Mouse (Mus musculus): ENCODE measurements around the gene Pidd1. TPM values are rescaled to one million over a fixed set of nuclear protein-coding genes. Genes with fewer than 3 reads are reported as not detected.

Gene Pidd1
- polyA plus RNA-seq, 1 experiment from 2014 or later, result 15.0 TPM

GRCm38 (mm10) chr7:141470637-141470944 lies 26.8 kb upstream of the Pidd1 start:
- Histone ChIP-seq H3K4me2 (replicated peaks) (no peak overlapping the region), H3K9me3 (no peaks in the 10 kb centered on the region), H3K4me3 (no peak overlapping the region), H3K9ac (no peak overlapping the region), H3K36me3 (peaks cover 36% of the 10 kb centered on the region), H3K4me1 (peaks cover 37% of the 10 kb centered on the region), H3K27me3 (peaks cover 6% of the 10 kb centered on the region), H3K27ac (no peak overlapping the region)
- WGBS, result 98% methylated on average over 10 of the region's 10 CpGs
- no peak for ATAC-seq (ENCODE audit: insufficient number of reproducible peaks, insufficient read depth, low FRiP score, low TSS enrichment)

DNA sequence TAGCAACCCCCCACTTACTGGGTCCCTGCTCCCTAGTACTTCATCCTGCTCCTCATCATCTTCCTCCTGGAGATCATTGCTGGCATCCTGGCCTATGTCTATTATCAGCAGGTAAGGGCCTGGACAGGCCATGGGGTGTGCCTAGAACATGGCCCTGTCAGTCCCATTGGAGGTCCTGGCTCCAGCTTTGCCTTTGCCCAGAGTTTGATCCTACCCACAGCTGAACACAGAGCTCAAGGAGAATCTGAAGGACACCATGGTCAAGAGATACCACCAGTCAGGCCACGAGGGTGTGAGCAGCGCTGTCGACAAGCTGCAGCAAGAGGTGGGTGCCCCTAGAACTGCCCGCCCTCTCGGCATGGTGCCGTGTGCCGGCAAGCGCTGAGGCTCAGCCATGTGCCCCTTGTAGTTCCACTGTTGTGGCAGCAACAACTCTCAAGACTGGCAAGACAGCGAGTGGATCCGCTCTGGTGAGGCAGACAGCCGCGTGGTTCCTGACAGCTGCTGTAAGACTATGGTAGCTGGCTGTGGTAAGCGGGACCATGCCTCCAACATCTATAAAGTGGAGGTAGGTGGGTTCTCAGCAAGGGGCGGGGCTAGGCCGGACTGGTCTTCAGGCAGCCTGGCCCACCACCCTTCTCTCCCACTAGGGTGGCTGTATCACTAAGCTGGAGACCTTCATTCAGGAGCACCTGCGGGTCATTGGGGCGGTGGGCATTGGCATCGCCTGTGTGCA lies 26.2 kb upstream of the Pidd1 start:
- ATAC-seq (ENCODE audit: insufficient number of reproducible peaks, insufficient read depth, low FRiP score, low TSS enrichment), result no peak
- Histone ChIP-seq H3K4me2 (replicated peaks) (0 out of 2 replicates have a peak overlapping the region, but pooled peaks have one; percentile 66), H3K9ac (no peak overlapping the region), H3K27me3 (peaks cover 11% of the 10 kb centered on the region), H3K36me3 (peaks cover 36% of the 10 kb centered on the region), H3K27ac (no peak overlapping the region), H3K4me1 (peaks cover 41% of the 10 kb centered on the region), H3K9me3 (no peaks in the 10 kb centered on the region), H3K4me3 (peak overlapping the region; percentile 75; the same call in 1 of the 2 replicates)
- 90% methylated on average over 18 of the region's 18 CpGs for WGBS

- peaks cover 47% of the 10 kb centered on the region for H3K4me1 ChIP-seq
- H3K4me2 ChIP-seq (replicated peaks), result peak overlapping the region; percentile 66
- H3K27ac ChIP-seq, result peak overlapping the region; percentile 82; the same call in 1 of the 2 replicates
- WGBS, result 83% methylated on average over 6 of the region's 6 CpGs
- no peak for ATAC-seq (ENCODE audit: insufficient number of reproducible peaks, insufficient read depth, low FRiP score, low TSS enrichment)
- peaks cover 36% of the 10 kb centered on the region for H3K36me3 ChIP-seq
- H3K27me3 ChIP-seq, result peaks cover 18% of the 10 kb centered on the region
- H3K9me3 ChIP-seq, result no peaks in the 10 kb centered on the region
- H3K4me3 ChIP-seq, result peak overlapping the region; percentile 75
- peak overlapping the region; percentile 77 for H3K9ac ChIP-seq
These were observed 25.5 kb upstream of the Pidd1 start for GRCm38 (mm10) chr7:141469352-141469751.

GRCm38 (mm10) chr7:141468522-141469211 lies 24.8 kb upstream of the Pidd1 start:
- peak overlapping the region; percentile 77 for H3K9ac ChIP-seq
- H3K4me3 ChIP-seq, result peak overlapping the region; percentile 75
- peaks cover 45% of the 10 kb centered on the region for H3K4me1 ChIP-seq
- peak; percentile 70 for ATAC-seq (ENCODE audit: insufficient number of reproducible peaks, insufficient read depth, low FRiP score, low TSS enrichment)
- peak overlapping the region; percentile 82 for H3K27ac ChIP-seq
- peaks cover 36% of the 10 kb centered on the region for H3K36me3 ChIP-seq
- 14% methylated on average over 8 of the region's 8 CpGs for WGBS
- peaks cover 25% of the 10 kb centered on the region for H3K27me3 ChIP-seq
- no peaks in the 10 kb centered on the region for H3K9me3 ChIP-seq
- H3K4me2 ChIP-seq (replicated peaks), result peak overlapping the region; percentile 66

DNA sequence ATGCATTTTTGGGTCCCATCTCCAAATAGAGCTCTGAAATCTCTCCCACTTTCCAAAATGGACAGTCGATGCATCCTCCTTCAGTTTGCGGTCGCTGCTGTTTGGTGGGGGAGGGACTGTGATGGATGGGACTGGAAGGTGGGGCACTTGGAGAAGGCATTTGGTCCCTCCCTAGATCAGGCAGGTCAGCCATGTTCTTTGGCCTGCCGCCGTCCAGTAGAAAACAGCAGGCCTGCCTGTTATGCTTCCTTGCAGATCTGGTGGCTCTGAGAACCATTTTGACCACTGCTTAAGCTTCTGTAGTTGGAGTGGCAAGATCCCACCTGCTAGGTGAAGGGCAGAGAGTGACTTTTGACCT lies 24.3 kb upstream of the Pidd1 start:
- H3K4me1 ChIP-seq, result peaks cover 42% of the 10 kb centered on the region
- peaks cover 30% of the 10 kb centered on the region for H3K27me3 ChIP-seq
- H3K9ac ChIP-seq, result peak overlapping the region; percentile 77
- H3K9me3 ChIP-seq, result no peaks in the 10 kb centered on the region
- peak overlapping the region; percentile 82 for H3K27ac ChIP-seq
- 25% methylated on average over 5 of the region's 5 CpGs for WGBS
- H3K4me3 ChIP-seq, result peak overlapping the region; percentile 75
- peaks cover 36% of the 10 kb centered on the region for H3K36me3 ChIP-seq
- peak overlapping the region; percentile 66 for H3K4me2 ChIP-seq (replicated peaks)
- no peak for ATAC-seq (ENCODE audit: insufficient number of reproducible peaks, insufficient read depth, low FRiP score, low TSS enrichment)

- peaks cover 31% of the 10 kb centered on the region for H3K36me3 ChIP-seq
- H3K4me1 ChIP-seq, result peaks cover 43% of the 10 kb centered on the region
- no peaks in the 10 kb centered on the region for H3K9me3 ChIP-seq
- peak within 1 kb of the TSS; percentile 66 for H3K4me2 ChIP-seq (replicated peaks)
- WGBS, result 1% methylated on average over 52 of the region's 52 CpGs
- peak within 1 kb of the TSS; percentile 77 for H3K9ac ChIP-seq
- peak; percentile 70 for ATAC-seq (ENCODE audit: insufficient number of reproducible peaks, insufficient read depth, low FRiP score, low TSS enrichment)
- peak within 1 kb of the TSS; percentile 75 for H3K4me3 ChIP-seq
- H3K27ac ChIP-seq, result peak within 1 kb of the TSS; percentile 82
- peaks cover 37% of the 10 kb centered on the region for H3K27me3 ChIP-seq
These were observed 23.6 kb upstream of the Pidd1 start, which contains the start of gene Cd151 for GRCm38 (mm10) chr7:141467230-141468030. Cd151 (plus strand) TSS chr7:141467392.

- Histone ChIP-seq H3K27ac (peak overlapping the region; percentile 82; the same call in 1 of the 2 replicates), H3K27me3 (peaks cover 45% of the 10 kb centered on the region), H3K4me1 (peaks cover 50% of the 10 kb centered on the region), H3K36me3 (peaks cover 25% of the 10 kb centered on the region), H3K4me3 (peak overlapping the region; percentile 75), H3K4me2 (replicated peaks) (peak overlapping the region; percentile 66), H3K9ac (peak overlapping the region; percentile 77), H3K9me3 (no peaks in the 10 kb centered on the region)
- WGBS, result 61% methylated on average over 10 of the region's 10 CpGs
- ATAC-seq (ENCODE audit: insufficient number of reproducible peaks, insufficient read depth, low FRiP score, low TSS enrichment), result no peak
These were observed 22.9 kb upstream of the Pidd1 start for GRCm38 (mm10) chr7:141466607-141467148.

- Histone ChIP-seq H3K27ac (no peak overlapping the region), H3K4me3 (no peak overlapping the region), H3K4me2 (replicated peaks) (no peak overlapping the region), H3K27me3 (peaks cover 52% of the 10 kb centered on the region), H3K36me3 (peaks cover 19% of the 10 kb centered on the region), H3K4me1 (peaks cover 54% of the 10 kb centered on the region), H3K9ac (no peak overlapping the region), H3K9me3 (no peaks in the 10 kb centered on the region)
- 74% methylated on average over 7 of the region's 7 CpGs for WGBS
- no peak for ATAC-seq (ENCODE audit: insufficient number of reproducible peaks, insufficient read depth, low FRiP score, low TSS enrichment)
These were observed 22.2 kb upstream of the Pidd1 start for GRCm38 (mm10) chr7:141466045-141466394.

GRCm38 (mm10) chr7:141465388-141466044 lies 21.7 kb upstream of the Pidd1 start:
- 28% methylated on average over 10 of the region's 10 CpGs for WGBS
- H3K27ac ChIP-seq, result 0 out of 2 replicates have a peak overlapping the region, but pooled peaks have one; percentile 47
- no peak for ATAC-seq (ENCODE audit: insufficient number of reproducible peaks, insufficient read depth, low FRiP score, low TSS enrichment)

GRCm38 (mm10) chr7:141464603-141465201 lies 20.9 kb upstream of the Pidd1 start:
- Histone ChIP-seq H3K4me1 (peaks cover 49% of the 10 kb centered on the region), H3K4me3 (peak overlapping the region; percentile 20), H3K4me2 (replicated peaks) (peak overlapping the region; percentile 44), H3K36me3 (peaks cover 6% of the 10 kb centered on the region; the same call in 1 of the 2 replicates), H3K9me3 (no peaks in the 10 kb centered on the region), H3K9ac (peak overlapping the region; percentile 43), H3K27ac (0 out of 2 replicates have a peak overlapping the region, but pooled peaks have one; percentile 47), H3K27me3 (peaks cover 65% of the 10 kb centered on the region)
- ATAC-seq (ENCODE audit: insufficient number of reproducible peaks, insufficient read depth, low FRiP score, low TSS enrichment), result no peak
- 4% methylated on average over 33 of the region's 38 CpGs for WGBS

More at GRCm38 (mm10) chr7:141465388-141466044, 21.7 kb upstream of the Pidd1 start:
- no peaks in the 10 kb centered on the region for H3K9me3 ChIP-seq
- peaks cover 14% of the 10 kb centered on the region for H3K36me3 ChIP-seq
- H3K4me1 ChIP-seq, result peaks cover 54% of the 10 kb centered on the region
- H3K4me3 ChIP-seq, result peak overlapping the region; percentile 20
- H3K9ac ChIP-seq, result no peak overlapping the region
- peaks cover 57% of the 10 kb centered on the region for H3K27me3 ChIP-seq
- peak overlapping the region; percentile 44 for H3K4me2 ChIP-seq (replicated peaks)
